Mouse (Mus musculus) layer of hippocampus, postnatal 10 days (tissue): ENCODE data around the gene Ttc32. TPM values are rescaled to one million over a fixed set of nuclear protein-coding genes. Genes with fewer than 3 reads are reported as not detected.
"Not testable (repeated sequence)": the region's sequence is repeated elsewhere in the genome, so short reads cannot be mapped to it uniquely, and the experiment has no call there.

ENCODE experiments used
- DNase-seq, 2 experiments: peaks; one replicate each; pipeline ENCODE4 v3.0.0; 2021; ENCODE audit warnings: low spot score in 2 of 2
- long read RNA-seq: library from polyadenylated mRNA; stranded (forward); transcript quantifications from one replicate; pipeline ENCODE4 v2.0.0, GENCODE M21; 2023
- total RNA-seq, 2 experiments: library from RNA; stranded (reverse); gene quantifications; 2 replicates each; pipeline ENCODE4 v1.2.3; 2021

Ttc32 gene
- total RNA-seq: 1 to 10 TPM; 3.7 to 4.4 TPM
- long read RNA-seq, transcript Ttc32-201 (3 exons, 1,000 nt): major isoform, 6 of 8 reads
- long read RNA-seq, partial matches to known transcripts: 2 of 8 reads
- long read RNA-seq, other reads (novel, unspliced or antisense): 0 of 8 reads

DNA sequence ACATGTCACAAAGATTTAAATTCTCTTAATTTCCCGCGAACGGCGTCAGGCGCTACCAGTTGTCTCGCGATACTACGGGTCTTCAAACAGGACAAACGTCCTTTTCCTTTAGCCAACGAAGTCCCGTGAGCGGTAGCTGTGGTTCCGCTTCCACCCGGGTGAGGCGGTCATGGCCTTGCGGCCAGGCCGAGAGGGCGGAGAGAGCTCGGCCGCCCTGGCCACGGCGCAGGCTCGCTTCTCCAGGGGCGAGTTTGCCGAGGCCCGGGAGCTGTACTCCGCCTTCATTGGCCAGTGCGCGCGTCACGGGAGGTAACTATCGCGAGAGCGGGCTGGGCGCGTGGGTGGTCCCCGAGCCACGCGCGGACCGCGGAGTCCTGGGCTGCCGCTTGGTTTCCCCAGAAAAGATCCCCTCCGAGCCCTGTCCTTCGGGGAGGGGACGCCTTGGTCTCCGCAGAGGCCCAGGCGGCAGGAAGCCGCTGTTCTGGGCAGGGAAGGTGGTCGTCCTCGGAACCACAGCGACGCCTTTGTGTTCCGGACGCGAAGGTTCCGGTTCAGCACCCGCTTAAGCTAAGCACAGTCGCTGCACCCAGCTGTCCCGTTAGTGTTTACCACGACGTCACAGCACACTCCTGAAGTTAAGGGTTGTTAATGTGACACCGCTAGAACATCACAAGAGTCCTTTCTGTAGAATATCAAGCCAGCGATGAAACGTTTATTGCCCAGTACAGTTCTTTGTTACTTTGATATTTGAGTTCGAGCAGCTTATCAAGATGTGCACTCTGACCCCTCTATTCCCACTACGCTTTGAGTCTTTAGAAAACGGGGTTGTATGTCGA lies at the start of gene Ttc32:
Ttc32 (plus strand) TSS at position 110 of the 836 bp plus-strand sequence.
- DNase-seq: peak; percentile 96

DNA sequence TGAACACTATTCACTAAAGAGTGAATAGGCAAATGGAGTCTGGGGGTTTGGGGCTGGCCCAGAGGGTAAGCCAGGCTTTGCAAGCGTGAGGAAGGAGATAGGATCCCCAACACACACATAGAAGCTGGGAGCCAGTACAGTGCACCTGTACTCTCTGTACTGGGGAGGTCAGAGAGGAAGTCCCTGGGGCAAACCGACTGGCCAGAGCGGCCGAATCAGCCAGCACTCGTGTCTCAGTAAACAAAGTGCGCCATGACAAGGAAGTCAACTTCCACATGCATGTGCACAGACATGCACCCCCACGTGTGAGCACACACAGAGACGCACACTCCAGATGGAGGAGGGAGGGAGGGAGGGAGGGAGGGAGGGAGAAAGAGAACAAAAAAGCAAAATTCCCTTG lies 36.6 kb upstream of the Ttc32 start:
- no peak for DNase-seq

DNA sequence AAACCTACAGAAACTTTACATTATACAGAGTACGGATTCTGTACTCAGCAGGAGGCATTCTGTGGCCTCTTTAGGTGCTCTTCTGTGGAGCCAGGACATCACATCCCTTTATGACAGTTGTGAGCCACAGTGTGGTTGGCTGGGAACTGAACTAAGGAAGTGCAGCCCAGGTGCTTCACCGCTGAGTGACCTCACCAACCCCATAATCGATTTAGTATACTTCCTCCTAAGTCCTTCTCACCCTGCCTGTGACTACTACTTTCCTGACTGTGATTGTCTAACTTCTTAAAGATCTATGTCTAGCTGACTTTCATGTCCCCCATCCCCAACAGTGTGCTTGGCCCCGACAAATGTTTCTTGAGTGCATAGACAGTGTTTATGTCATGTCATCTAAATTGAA lies 31.5 kb upstream of the Ttc32 start:
- DNase-seq: no peak

DNA sequence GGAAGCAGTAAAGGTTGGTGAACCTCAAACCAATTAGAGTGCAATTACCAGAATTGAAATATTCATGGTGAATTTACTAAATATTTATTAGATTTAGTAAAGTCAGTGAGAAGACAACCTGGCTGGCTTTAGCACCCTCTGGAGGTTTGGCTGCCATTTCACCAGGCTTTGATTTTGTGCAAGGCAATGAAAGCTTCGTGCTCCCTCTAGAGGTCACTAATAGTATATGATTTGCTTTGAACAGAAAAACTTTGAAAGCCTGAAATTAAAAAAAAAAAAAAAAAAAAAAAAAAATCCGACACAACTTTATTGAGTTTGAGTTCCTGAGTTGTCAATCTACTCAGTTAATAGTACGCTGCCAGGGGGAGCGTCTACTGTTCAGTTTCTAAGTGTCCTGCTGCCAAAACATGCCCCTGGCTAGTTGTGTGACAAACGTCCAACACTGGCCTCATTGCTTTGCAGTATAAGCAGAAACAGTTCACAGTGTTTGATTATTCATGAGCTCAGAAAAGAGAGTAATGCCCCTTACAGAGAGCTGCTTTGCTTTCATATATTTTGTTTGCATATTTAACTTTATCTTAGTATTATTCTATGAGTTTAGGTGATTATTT lies 27.7 kb upstream of the Ttc32 start:
- peak; percentile 44 to 68 for DNase-seq

DNA sequence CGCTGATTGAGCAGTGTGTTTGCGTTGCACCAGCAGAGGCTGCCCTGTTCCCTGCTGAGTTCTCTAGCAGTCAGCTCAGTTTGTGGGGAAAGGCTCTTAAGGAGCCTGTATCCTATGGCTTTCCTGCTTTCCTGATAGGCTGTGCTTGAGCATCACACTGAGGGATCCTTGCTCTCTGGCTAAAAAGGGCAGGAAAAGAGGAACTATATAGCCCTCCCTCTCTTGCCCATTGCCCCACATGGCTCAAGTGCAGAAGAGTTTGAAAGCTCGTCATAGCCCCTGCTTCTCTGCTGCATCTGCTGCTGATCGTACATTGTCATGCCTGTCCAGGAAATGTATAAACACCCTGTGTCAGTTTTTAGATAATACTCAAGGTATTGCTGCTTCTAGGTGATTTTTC lies 22.7 kb upstream of the Ttc32 start:
- DNase-seq: no peak

DNA sequence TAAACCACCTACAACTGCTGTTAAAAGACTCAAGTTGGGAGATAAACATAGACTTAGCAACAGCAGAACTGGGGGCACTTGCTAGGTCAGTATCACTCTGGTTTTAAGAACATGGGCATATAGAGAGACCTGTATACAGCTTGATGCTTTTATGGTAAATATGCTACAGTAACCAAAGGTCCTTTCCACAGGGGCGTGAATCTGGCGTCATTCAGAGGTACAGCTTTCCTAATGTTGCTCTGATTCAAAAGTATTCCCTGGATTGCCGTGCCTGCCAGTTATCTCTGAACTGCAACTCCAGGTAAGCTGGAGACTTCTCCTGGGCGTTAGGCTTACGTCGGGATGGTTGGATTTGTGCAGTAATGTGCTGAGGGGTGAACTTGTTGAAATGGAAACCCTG lies 22.0 kb upstream of the Ttc32 start:
- DNase-seq: no peak

DNA sequence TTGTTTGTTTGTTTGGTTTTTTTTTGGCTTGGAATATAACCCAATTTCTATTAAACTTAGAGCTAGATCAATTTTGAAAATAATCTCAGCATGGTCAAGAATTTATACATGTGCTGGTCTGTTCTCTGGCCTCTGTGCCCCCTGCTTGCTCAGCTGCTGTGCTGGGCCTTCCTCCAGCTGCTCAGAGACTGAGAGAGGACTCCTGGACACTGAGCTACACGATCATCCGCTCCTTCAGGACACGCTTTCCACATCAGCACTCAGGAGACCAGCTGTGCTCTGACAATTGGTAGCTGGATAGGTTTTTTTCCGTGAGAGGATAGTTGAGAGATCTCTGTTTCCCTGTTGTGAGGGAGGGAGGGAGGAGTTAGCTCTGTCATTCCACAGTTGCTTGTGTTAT lies 19.5 kb upstream of the Ttc32 start:
- DNase-seq: no peak

DNA sequence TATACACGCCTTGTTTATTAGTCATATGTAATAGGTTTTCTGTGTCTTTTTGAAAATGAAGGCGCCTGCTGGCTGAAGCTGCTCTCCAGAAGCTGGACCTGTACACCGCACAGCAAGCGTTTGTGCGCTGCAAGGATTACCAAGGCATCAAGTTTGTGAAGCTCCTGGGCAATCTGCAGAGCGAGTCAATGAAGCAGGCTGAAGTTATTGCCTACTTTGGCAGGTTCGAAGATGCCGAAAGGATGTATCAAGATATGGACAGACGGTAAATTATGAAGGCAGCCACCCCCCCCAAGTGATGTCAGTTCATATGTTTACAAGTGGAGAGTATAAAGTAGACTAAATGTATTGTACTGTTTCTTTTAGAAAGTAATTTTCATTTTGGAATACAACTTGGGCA lies 13.4 kb upstream of the Ttc32 start:
- DNase-seq: no peak

DNA sequence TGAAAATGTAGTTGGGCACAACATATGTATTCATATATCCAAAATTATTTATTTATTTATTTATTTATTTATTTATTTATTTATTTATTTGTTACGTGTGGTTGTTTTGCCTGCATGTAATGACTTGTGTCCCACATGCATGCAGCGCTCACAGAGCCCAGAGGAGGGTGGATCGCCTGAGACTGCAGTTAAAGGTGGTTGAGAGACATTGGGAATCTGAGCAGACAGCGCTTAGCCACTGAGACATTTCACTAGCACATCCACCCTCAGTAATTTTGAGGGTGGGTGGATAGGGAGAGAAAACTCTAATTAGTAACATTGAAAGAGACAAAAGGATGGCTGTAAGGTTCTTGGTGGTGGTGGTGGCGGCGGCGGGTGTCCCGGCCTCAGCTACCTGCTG lies 9.4 kb upstream of the Ttc32 start:
- no peak for DNase-seq

DNA sequence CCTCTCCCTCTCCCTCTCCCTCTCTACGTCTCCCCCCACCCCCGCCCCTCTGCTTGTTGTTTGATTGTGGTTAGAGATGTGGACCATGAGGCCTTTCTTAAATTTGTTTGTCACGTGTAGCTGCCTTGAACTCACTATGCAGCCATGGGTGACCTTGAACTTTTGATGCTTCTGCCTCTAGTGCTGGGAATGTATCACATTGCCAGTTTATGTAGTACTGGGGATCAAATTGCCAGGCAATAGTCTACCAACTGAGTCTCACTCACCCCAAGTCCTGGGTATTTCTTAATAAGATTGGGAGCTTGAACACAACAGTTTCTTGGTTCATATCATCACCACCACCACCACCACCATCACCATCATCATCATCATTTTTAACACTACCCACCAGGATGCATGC lies 8.8 kb upstream of the Ttc32 start:
- DNase-seq: no peak

DNA sequence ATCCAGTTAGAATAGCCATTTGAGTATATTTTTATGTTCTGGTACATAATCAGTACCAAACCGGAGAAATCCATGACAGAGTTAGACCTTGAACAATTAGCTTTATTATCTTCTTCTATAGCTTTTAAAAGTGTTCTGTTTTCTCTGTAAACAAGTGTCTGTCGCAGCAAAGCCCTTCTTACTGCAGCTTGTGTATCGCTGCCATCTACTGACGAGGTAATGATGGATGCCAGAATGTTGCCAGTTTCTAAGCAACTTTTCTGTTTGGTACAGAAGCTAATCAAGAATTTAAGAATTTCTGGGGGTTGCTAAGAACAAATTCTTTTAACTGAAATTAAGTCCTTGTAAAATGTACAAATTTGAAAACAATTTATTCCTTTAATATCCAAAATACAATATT lies 6.8 kb upstream of the Ttc32 start:
- no peak for DNase-seq

DNA sequence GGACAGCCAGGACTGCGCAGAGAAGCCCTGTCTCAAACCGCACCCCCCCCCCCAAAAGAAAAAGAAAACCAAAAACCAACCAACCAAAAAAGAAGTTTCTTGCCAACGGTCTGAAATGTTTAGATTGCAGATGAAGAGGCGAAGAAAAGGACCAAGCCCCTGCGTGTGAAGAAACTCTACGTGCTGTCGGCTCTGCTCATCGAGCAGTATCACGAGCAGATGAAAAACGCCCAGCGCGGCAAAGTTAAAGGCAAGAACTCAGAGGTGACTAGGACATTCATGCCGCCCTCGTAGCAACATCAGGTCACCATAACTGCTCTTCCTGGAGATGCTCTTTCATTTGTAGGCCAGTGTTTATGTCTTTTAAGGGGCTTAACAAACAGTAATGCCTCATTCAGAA lies 5.7 kb upstream of the Ttc32 start:
- DNase-seq: no peak

DNA sequence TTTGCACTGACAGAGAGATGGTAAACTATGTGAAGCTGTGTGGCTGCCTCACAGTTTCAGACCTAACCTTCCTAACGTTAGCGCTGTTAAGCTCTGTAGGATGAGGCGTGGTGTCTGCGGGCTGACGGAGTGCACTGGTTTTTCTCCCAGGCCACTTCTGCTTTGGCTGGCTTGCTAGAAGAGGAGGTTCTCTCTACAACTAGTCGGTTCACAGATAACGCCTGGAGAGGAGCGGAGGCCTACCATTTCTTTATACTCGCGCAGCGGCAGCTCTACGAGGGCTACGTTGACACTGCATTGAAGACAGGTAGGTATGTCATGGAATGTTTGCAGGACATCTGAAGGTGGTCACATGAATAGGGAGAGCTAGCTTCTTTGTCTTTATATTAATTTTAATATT lies 5.1 kb upstream of the Ttc32 start:
- DNase-seq: no peak

DNA sequence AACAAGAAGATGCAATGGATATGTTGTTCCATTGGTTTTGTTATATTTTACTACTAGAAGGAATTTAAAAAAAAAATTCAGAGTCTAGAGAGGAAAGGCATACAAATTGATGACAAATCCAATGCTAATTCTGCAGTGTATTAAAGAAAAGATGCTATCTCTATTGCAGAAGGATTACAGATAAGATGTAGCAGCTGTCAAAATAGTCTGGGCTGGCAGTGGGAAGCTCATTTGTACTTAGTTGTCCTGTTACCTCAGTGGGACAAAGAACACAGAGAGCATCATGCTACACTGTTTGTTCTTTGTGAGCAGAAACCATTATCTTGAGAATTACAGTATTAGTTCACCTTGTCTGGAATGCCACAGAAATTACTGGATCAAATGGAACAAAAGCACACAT lies 3.0 kb upstream of the Ttc32 start:
- DNase-seq: no peak

DNA sequence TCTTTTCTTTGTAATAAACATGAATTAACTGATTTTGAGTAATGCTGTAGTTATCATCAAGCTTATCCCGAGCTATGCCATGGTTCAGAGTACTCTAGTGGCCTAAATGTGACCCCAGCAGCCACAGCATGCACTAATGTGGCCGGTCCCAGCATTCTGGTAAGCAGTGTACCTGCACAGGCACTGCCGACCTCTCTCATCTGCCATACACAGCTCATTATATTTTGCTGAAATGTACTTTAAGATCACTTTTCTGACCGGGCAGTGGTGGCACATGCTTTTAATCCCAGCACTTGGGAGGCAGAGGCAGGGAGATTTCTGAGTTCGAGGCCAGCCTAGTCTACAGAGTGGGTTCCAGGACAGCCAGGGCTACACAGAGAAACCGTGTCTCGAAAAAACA lies 981 bp upstream of the Ttc32 start:
- DNase-seq: not testable (repeated sequence)

DNA sequence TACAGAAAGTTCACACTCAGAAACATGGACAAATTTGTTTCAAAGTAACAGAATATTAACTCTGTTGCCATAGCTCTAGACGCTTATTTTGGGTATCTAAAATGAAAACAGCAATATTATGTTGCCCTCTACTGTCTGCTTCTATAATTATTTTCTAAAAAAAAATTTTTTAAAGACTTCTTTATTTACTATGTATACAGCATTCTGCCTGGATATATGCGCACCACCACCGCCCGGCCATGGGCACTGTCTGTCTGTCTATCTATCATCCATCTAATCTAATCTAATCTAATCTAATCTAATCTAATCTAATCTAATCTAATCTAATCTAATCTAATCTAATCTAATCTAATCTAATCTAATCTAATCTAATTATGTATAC lies 300 bp upstream of the Ttc32 start:
- no peak for DNase-seq

DNA sequence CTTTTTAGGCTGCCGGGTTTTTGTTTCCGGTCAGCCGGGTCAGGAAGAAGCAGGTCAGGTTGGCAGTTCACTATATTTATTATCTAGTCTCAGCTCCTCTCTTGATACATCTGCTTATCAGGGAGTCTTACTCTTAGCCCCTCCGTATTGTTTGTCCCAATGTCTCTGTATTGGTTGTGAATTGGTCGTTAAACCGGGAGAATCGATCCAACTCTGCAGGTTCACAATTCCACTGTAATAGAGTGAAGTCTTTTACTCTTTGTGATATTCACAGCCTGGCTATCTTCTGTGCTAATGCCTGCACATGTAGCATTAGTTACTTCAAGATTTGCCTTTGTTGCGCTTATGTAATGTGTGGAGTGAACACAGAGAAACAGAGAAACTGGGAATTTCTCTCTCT lies 1.4 kb downstream of the Ttc32 start:
- DNase-seq: no peak

DNA sequence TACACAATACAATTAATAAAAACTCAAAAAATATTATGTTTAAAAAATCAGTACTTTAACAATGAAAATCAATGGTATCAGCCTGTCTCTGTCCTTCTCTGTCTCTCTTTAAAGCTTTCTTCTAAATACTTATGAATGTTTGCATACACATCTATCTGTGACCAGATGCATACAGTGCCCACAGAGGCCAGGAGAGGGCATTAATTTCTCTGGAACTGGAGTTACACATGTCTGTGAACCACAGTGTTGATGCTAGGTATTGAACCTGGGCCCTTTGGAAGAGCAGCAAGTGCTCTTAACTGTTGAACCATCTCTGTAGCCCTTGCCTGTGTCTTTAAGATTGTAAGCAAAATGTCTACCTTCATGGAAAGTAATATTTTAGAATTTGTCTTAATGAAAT lies 3.3 kb downstream of the Ttc32 start:
- no peak for DNase-seq

DNA sequence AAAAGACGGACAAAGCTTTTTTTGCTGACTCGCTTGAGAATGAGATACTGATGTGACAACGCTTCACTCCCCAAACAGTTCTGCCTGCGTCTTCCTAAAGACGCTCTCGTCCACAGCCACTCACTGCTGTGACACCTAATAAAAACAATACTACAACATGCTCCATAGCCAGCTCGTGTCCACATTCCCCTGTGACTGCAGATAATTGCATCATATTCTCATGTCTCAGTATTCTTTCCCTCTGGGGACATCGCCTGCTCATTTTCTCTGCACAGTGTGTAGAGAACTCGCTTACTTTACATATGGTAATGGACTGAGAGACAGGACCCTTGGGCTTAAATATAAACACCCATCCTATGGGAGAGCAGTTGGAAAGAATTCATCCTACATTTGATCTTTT lies 6.6 kb downstream of the Ttc32 start:
- DNase-seq: no peak

DNA sequence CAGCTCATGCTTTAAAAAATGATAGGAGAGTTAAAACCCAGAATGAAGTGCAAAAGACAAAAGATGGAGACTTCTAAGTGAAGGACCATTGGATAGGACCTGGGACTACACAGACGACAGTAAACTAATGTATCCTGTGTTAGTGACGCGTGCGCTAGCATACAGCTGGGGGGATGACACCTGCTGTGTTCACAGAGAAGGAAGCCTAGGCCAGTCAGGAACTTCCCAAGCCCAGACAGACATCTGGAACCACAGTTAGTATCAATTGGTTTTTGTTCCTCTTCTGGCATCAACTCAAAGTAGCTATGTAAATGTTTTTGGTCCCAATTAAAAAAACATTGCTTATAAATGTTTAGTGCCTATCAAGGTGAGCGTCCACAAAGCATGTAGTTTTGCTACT lies 10.4 kb downstream of the Ttc32 start:
- DNase-seq: no peak

DNA sequence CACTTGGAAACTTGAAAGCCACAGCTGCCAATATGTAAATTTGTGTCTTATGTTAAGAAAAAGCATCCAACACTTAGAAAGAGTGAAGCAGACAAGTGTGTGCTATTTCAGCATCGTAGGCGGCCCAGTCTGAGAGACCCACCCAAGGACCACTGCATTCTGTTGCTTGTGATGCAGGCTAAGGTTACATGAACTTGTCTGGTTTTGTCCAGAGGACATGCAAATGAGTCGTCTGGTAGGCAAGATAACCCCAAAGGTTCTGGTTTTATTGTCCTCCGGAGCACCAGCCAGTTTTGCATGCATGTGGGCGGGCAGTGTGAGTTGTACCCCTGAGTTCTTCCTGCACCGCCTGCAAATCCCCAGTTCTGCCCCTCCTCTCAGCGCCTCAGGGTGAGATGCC lies 10.9 kb downstream of the Ttc32 start:
- no peak for DNase-seq

DNA sequence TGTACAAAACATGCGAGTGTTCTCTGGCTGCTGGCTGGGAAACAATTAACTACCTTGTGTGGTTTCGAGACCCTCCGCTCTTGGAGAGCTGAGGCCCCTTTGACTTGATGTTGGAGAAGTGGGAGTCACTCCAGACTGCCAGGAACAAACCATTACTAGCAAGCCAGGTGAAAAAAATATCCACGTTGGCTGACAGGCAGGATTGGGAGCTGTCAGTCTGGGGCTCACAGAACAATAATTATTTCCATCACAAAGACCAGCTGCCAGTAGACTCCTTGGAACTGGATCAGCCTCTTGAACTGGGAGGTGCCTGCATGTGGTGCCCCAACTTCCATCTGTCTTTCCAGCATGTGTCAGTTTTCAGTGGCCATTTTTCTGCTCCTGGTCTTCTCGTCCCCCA lies 12.5 kb downstream of the Ttc32 start:
- no peak for DNase-seq

DNA sequence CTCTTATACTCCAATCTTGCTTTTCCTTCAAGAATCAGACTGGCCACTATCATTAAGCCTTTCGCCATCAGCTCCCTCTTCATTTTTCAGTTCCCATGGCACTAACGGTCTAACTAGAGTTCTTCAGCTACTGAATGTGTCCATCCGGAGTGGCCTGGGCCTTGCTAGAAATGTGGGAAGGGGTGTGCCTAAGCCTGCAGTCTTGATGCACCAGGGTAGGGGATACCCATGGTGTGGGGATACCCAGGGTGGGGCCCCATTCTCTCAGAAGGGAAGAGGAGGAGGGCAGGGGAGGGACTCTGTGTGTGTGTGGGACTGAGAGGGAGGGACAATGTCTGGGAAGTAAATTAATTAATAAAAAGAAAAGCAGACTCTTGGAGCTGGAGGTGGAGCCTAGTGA lies 13.0 kb downstream of the Ttc32 start:
- no peak for DNase-seq
